Mouse (Mus musculus) lung, adult 18-20 months (tissue): ENCODE results near the gene Ppox.

ENCODE experiments used
- DNase-seq, 2 experiments: peaks; one replicate each; pipeline ENCODE4 v3.0.0; 2022; ENCODE audit warnings: mixed read lengths in 2 of 2

Gene Ppox

GRCm38 (mm10) chr1:171265971-171266744 lies 14.8 kb downstream of the Ppox start:
- no peak for DNase-seq

- no peak for DNase-seq
These were observed 17.1 kb downstream of the Ppox start for GRCm38 (mm10) chr1:171263666-171264461.

- DNase-seq: peak in 1 of 2 experiments; percentile 45
These were observed 17.8 kb downstream of the Ppox start for GRCm38 (mm10) chr1:171263185-171263611.

GRCm38 (mm10) chr1:171262594-171263130 lies 18.3 kb downstream of the Ppox start:
- DNase-seq: peak; percentile 66 to 72

GRCm38 (mm10) chr1:171260316-171260715 lies 20.7 kb downstream of the Ppox start:
- DNase-seq: no peak

- no peak for DNase-seq
These were observed 22.1 kb downstream of the Ppox start for GRCm38 (mm10) chr1:171258921-171259320.

- no peak for DNase-seq
These were observed 23.2 kb downstream of the Ppox start for GRCm38 (mm10) chr1:171257781-171258180.

GRCm38 (mm10) chr1:171256937-171257548 lies 23.9 kb downstream of the Ppox start:
- DNase-seq: peak; percentile 53 to 70

- no peak for DNase-seq
These were observed 24.7 kb downstream of the Ppox start for GRCm38 (mm10) chr1:171256095-171256818.

GRCm38 (mm10) chr1:171252415-171252814 lies 28.6 kb downstream of the Ppox start:
- DNase-seq: no peak

- no peak for DNase-seq
These were observed 29.2 kb downstream of the Ppox start for GRCm38 (mm10) chr1:171251594-171252324.

GRCm38 (mm10) chr1:171250680-171251593 lies 30.0 kb downstream of the Ppox start, which contains the start of gene Ndufs2:
TSS of gene Ndufs2 (minus strand) at chr1:171251388.
- no peak for DNase-seq

GRCm38 (mm10) chr1:171249913-171250600 lies 30.9 kb downstream of the Ppox start, which contains the start of gene Adamts4:
TSS of gene Adamts4 (plus strand) at chr1:171250421.
- DNase-seq: no peak

- no peak for DNase-seq
These were observed 32.4 kb downstream of the Ppox start for GRCm38 (mm10) chr1:171248386-171249226.

GRCm38 (mm10) chr1:171247916-171248315 lies 33.1 kb downstream of the Ppox start:
- no peak for DNase-seq

GRCm38 (mm10) chr1:171247453-171247841 lies 33.5 kb downstream of the Ppox start:
- DNase-seq: peak in 1 of 2 experiments; percentile 32

GRCm38 (mm10) chr1:171246709-171247452 lies 34.1 kb downstream of the Ppox start:
- DNase-seq: peak; percentile 98 to 99

- no peak for DNase-seq
These were observed 35.6 kb downstream of the Ppox start for GRCm38 (mm10) chr1:171245353-171245752.
